Mouse (Mus musculus) liver, embryonic 12.5 days (tissue): ENCODE data around the gene Asmt. TPM values are rescaled to one million over a fixed set of nuclear protein-coding genes. Genes with fewer than 3 reads are reported as not detected.
A peak's percentile ranks its signal among the peaks of the same experiment; 100 is the strongest.

ENCODE experiments used
- ATAC-seq: fragments of 200-750 bp; cut with Nextera tagmentation; 2 replicates; pipeline ENCODE4 v1.8.0; 2017; ENCODE audit warnings: moderate number of reproducible peaks, mild to moderate bottlenecking, moderate library complexity
- H3K27ac ChIP-seq: fragments of 300-500 bp; sonication (generic); 2 replicates; pipeline ENCODE4 v1.5.1; 2016; ENCODE audit warnings: mild to moderate bottlenecking
- H3K27me3 ChIP-seq: fragments of 300-500 bp; sonication (generic); replicated peaks from 2 replicates; pipeline ENCODE4 v1.6.1; 2016; ENCODE audit warnings: mild to moderate bottlenecking, moderate library complexity
- H3K36me3 ChIP-seq: fragments of 300-500 bp; sonication (generic); 2 replicates; pipeline ENCODE4 v1.6.1; 2016; ENCODE audit warnings: mild to moderate bottlenecking, moderate library complexity
- H3K4me1 ChIP-seq: fragments of 300-500 bp; sonication (generic); 2 replicates; pipeline ENCODE4 v1.6.1; 2016
- H3K4me2 ChIP-seq: fragments of 300-500 bp; sonication (generic); 2 replicates; pipeline ENCODE4 v1.6.1; 2016; ENCODE audit warnings: mild to moderate bottlenecking, moderate library complexity
- H3K4me3 ChIP-seq: fragments of 300-500 bp; sonication (generic); 2 replicates; pipeline ENCODE4 v1.5.1; 2016; ENCODE audit warnings: mild to moderate bottlenecking, moderate library complexity
- H3K9ac ChIP-seq: fragments of 300-500 bp; sonication (generic); 2 replicates; pipeline ENCODE4 v1.6.1; 2016; ENCODE audit warnings: mild to moderate bottlenecking, moderate library complexity
- H3K9me3 ChIP-seq: fragments of 300-500 bp; sonication (generic); replicated peaks from 2 replicates; pipeline ENCODE4 v1.6.1; 2016; ENCODE audit warnings: mild to moderate bottlenecking, moderate library complexity
- WGBS: fragments of 180-500 bp; shearing (Covaris S2); methylation state at CpG from one replicate; pipeline ENCODE4 v1.1.7; 2016; ENCODE audit not compliant: insufficient replicate concordance; 5-methylcytosine and 5-hydroxymethylcytosine counted together
- polyA plus RNA-seq: library from polyadenylated mRNA; unstranded; fragments of >200 nt; fragmentation: Nextera tagmentation; extraction: Ambion mirVana; gene quantifications from 2 replicates; pipeline ENCODE4 v1.2.1, GENCODE M21; 2016

The Asmt gene
- not detected in 2 replicates for polyA plus RNA-seq

DNA sequence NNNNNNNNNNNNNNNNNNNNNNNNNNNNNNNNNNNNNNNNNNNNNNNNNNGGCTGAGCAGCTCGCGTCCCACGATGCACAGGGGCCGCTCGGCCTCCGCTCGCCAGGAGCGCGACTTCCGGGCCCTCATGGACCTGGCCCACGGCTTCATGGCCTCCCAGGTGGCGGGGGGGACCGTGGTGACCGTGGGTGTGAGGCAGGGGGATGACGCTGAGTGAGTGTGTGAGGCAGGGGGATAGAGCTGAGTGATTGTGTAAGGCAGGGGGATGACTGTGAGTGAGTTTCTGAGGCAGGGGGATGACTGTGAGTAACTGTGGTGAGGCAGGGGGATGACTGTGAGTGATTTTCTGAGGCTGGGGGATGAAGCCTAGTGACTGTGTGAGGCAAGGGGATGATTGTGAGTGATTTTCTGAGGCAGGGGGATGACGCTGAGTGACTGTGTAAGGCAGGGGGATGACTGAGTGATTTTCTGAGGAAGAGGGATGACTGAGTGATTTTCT, at the start of gene Asmt:
Gene Asmt (plus strand): TSS at position 51 of the 499 bp plus-strand sequence.
- Histone ChIP-seq H3K27ac (no peak within 1 kb of the TSS), H3K27me3 (no peaks in the 10 kb centered on the region), H3K9ac (no peak within 1 kb of the TSS), H3K4me1 (no peaks in the 10 kb centered on the region), H3K4me3 (no peak within 1 kb of the TSS), H3K9me3 (peaks cover 53% of the 10 kb centered on the region), H3K4me2 (no peak within 1 kb of the TSS), H3K36me3 (peaks cover 51% of the 10 kb centered on the region)
- peak; percentile 67 for ATAC-seq
- WGBS, result 91% methylated on average over 14 of the region's 16 CpGs

DNA sequence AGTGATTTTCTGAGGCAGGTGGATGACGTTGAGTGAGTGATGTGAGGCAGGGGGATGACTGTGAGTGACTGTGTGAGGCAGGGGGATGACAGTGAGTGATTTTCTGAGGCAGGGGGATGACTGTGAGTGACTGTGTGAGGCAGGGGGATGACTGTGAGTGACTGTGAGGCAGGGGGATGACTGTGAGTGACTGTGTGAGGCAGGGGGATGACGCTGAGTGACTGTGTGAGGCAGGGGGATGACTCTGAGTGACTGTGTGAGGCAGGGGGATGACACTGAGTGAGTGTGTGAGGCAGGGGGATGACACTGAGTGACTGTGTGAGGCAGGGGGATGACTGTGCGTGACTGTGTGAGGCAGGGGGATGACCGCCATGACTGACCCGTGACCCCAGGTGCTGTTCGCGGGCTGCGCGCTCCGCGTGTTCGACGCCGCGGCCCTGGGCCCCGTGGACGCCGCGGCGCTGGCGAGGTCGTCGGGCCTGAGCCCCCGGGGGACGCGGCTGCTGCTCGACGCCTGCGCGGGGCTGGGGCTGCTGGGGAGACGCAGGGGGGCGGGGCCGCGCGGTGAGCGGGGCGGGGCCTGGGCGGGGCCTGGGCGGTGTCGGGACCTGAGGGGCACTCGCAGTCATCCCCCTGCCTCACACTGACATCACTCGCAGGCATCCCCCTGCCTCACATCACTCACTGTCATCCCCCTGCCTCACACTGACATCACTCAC, 948 bp downstream of the Asmt start:
- ATAC-seq, result peak; percentile 73
- Histone ChIP-seq H3K9me3 (peaks cover 55% of the 10 kb centered on the region), H3K27ac (no peak overlapping the region), H3K4me2 (no peak overlapping the region), H3K36me3 (peaks cover 53% of the 10 kb centered on the region), H3K4me1 (no peaks in the 10 kb centered on the region), H3K9ac (no peak overlapping the region), H3K27me3 (no peaks in the 10 kb centered on the region), H3K4me3 (no peak overlapping the region)
- 72% methylated on average over 42 of the region's 42 CpGs for WGBS

DNA sequence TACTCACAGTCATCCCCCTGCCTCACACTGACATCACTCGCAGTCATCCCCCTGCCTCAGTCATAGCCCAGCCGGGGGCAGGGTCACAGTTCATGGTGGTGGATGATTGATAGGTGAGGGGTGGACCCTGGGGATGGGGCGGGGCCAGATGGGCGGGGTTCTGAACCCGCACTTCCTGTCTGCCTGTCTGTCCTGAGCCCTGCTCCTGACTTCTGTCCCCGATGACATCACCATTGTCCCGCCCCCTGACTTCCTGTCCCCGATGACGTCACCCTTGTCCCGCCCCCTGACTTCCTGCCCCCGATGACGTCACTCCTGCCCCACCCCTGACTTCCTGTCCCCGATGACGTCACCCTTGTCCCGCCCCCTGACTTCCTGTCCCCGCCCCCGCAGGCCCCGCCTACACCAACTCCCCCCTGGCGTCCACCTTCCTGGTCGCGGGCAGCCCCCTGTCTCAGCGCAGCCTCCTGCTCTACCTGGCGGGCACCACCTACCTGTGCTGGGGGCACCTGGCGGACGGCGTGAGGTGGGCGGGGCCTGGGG, 1.9 kb downstream of the Asmt start:
- H3K36me3 ChIP-seq, result peaks cover 53% of the 10 kb centered on the region
- H3K9ac ChIP-seq, result no peak overlapping the region
- no peaks in the 10 kb centered on the region for H3K27me3 ChIP-seq
- H3K4me3 ChIP-seq, result 0 out of 2 replicates have a peak overlapping the region, but pooled peaks have one; percentile 3
- WGBS, result 72% methylated on average over 27 of the region's 27 CpGs
- peak; percentile 56 for ATAC-seq
- no peaks in the 10 kb centered on the region for H3K4me1 ChIP-seq
- H3K27ac ChIP-seq, result no peak overlapping the region
- H3K4me2 ChIP-seq, result no peak overlapping the region
- H3K9me3 ChIP-seq, result peaks cover 55% of the 10 kb centered on the region

DNA sequence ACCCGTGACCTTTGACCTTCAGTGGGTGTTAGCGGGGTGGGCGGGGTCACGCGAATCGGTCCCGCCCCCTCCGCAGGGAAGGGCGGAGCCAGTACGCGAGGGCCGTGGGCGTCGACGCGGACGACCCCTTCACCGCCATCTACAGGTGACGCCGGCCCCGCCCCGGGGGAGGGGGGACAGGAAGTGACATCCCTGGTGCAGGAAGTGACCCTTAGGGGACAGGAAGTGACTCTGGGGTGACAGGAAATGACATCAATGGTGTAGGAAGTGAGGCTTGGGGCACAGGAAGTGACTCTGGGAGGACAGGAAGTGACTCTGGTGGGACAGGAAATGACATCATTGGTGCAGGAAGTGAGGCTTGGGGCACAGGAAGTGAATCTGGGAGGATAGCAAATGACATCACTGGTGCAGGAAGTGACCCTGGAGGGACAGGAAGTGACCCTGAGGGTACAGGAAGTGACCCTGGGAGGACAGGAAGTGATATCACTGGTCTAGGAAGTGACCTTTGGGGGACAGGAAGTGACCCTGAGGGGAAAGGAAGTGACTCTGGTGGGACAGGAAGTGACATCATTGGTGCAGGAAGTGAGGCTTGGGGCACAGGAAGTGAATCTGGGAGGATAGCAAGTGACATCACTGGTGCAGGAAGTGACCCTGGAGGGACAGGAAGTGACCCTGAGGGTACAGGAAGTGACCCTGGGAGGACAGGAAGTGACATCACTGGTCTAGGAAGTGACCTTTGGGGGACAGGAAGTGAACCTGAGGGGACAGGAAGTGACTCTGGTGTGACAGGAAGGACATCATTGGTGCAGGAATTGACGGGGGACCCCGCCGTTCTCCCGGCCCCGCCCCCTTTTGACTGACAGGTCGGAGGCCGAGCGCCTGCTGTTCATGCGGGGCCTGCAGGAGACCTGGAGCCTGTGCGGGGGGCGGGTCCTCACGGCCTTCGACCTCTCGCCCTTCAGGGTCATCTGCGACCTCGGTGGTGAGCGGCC, 2.7 kb downstream of the Asmt start:
- no peak overlapping the region for H3K4me2 ChIP-seq
- H3K27ac ChIP-seq, result no peak overlapping the region
- WGBS, result 87% methylated on average over 39 of the region's 39 CpGs
- H3K4me1 ChIP-seq, result no peaks in the 10 kb centered on the region
- no peak overlapping the region; the same call in 1 of the 2 replicates for H3K4me3 ChIP-seq
- no peak for ATAC-seq
- H3K36me3 ChIP-seq, result peaks cover 53% of the 10 kb centered on the region
- H3K9me3 ChIP-seq, result peaks cover 55% of the 10 kb centered on the region
- H3K9ac ChIP-seq, result no peak overlapping the region
- no peaks in the 10 kb centered on the region for H3K27me3 ChIP-seq

DNA sequence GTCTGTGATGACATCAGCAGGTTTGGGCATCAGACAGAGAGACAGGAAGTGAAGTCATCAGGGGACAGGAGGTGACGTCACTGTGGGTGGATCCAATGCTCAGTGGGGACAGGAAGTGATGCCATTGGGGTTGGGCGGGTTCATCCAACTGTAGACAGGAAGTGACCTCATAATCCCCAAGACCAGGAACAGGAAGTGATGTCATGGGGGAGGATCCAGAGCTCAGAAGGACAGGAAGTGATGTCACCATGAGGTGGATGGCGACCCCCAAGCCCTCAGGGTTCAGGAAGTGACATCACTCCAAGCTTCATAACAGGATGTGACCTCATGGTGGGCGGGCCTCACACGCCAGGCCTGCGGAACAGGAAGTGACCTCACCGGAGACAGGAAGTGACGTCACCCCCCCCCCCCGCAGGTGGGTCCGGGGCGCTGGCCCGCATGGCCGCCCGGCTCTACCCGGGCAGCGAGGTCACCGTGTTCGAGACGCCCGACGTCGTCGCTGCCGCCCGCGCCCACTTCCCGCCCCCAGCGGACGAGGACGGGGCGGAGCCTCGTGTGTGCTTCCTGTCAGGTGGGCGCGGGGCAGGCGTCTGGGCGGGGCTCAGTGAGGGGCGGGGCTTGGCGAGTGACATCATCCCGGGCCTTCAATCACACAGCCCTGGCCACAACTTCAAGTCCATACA, 3.6 kb downstream of the Asmt start:
- Histone ChIP-seq H3K9me3 (peaks cover 55% of the 10 kb centered on the region), H3K27ac (no peak overlapping the region), H3K4me2 (no peak overlapping the region), H3K36me3 (peaks cover 53% of the 10 kb centered on the region), H3K9ac (no peak overlapping the region), H3K4me1 (no peaks in the 10 kb centered on the region), H3K4me3 (0 out of 2 replicates have a peak overlapping the region, but pooled peaks have one; percentile 2), H3K27me3 (no peaks in the 10 kb centered on the region)
- no peak for ATAC-seq
- 89% methylated on average over 39 of the region's 39 CpGs for WGBS

DNA sequence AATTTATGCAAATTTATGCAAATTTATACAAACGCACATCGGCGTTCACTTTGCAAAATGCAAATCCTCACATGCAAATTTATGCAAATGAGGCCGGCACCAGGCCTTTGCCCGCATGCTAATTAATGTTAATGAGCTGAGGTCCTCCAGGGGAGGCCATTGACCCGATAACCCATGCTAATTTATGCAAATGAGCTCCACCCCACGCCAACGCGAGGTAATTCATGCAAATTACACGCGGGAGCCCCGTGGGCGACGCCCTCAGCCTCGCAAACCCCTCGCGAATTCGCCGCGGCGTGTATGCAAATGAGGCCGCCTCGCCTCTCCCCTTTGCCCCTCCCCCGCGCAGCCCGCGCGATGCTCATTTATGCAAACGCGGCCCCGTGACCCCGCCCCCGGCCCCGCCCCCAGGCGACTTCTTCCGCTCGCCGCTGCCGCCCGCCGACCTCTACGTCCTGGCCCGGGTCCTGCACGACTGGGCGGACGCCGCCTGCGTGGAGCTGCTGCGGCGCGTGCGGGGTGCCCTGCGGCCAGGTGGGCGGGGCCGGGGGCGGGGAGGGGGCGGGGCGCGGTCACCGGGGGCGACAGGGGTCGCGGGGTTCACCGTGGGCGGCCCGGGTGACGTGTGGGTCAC, 4.3 kb downstream of the Asmt start:
- 85% methylated on average over 64 of the region's 67 CpGs for WGBS
- Histone ChIP-seq H3K27ac (no peak overlapping the region), H3K27me3 (no peaks in the 10 kb centered on the region), H3K9ac (no peak overlapping the region), H3K36me3 (peaks cover 53% of the 10 kb centered on the region), H3K9me3 (peaks cover 55% of the 10 kb centered on the region), H3K4me2 (no peak overlapping the region), H3K4me1 (no peaks in the 10 kb centered on the region), H3K4me3 (no peak overlapping the region; the same call in 1 of the 2 replicates)
- no peak for ATAC-seq

DNA sequence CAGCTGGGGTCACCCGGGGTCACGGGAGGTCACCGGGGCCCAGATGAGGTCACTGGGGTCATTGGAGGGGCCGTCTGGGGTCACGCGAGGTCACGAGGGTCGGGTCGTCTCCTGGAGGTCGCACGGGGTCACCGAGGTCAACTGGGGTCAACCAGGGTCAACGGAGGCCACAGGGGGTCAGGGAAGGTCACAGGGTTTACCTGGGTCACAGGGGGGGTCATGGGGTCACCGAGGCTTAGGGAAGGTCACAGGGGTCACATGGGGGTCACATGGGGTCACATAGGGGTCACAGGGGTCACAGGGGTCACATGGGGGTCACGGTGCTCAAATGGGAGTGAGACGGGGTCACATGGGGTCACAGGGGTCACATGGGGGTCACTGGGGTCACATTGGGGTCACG, 4.8 kb downstream of the Asmt start:
- Histone ChIP-seq H3K9me3 (peaks cover 55% of the 10 kb centered on the region), H3K27me3 (no peaks in the 10 kb centered on the region), H3K4me2 (no peak overlapping the region), H3K27ac (no peak overlapping the region), H3K36me3 (peaks cover 53% of the 10 kb centered on the region), H3K9ac (no peak overlapping the region), H3K4me1 (no peaks in the 10 kb centered on the region), H3K4me3 (no peak overlapping the region)
- ATAC-seq, result no peak
- 83% methylated on average over 17 of the region's 17 CpGs for WGBS

DNA sequence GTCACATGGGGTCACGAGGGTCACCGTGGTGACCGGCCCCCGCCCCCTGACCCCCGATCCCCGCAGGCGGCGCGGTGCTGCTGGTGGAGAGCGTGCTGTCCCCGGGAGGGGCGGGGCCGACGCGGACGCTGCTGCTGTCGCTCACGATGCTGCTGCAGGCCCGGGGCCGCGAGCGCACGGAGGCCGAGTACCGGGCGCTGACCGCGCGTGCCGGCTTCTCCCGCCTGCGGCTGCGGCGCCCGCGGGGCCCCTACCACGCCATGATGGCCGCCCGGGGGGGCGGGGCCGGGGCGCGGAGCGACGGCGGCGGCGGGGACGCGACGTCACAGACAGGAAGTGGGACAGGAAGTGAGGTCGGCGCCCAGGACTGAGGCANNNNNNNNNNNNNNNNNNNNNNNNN, 5.2 kb downstream of the Asmt start:
- H3K27ac ChIP-seq, result no peak overlapping the region
- H3K4me3 ChIP-seq, result no peak overlapping the region
- H3K36me3 ChIP-seq, result peaks cover 50% of the 10 kb centered on the region
- H3K27me3 ChIP-seq, result no peaks in the 10 kb centered on the region
- no peak for ATAC-seq
- H3K4me2 ChIP-seq, result no peak overlapping the region
- 92% methylated on average over 53 of the region's 53 CpGs for WGBS
- no peaks in the 10 kb centered on the region for H3K4me1 ChIP-seq
- H3K9me3 ChIP-seq, result peaks cover 52% of the 10 kb centered on the region
- H3K9ac ChIP-seq, result no peak overlapping the region
